Mouse (Mus musculus) hindbrain, embryonic 12.5 days (tissue): Measurements from ENCODE around the gene Gbgt1. TPM values are rescaled to one million over a fixed set of nuclear protein-coding genes. Genes with fewer than 3 reads are reported as not detected.

Experiments
- ATAC-seq: fragments of 200-750 bp; cut with Nextera tagmentation; 2 replicates; pipeline ENCODE4 v1.8.0; 2017; ENCODE audit warnings: moderate TSS enrichment; ENCODE audit not compliant: low FRiP score
- H3K27ac ChIP-seq: fragments of 300-500 bp; sonication (generic); 2 replicates; pipeline ENCODE4 v1.5.1; 2016; ENCODE audit warnings: mild to moderate bottlenecking
- H3K27me3 ChIP-seq: fragments of 300-500 bp; sonication (generic); 2 replicates; pipeline ENCODE4 v1.6.1; 2016; ENCODE audit warnings: mild to moderate bottlenecking
- H3K36me3 ChIP-seq: fragments of 300-500 bp; sonication (generic); 2 replicates; pipeline ENCODE4 v1.6.1; 2016; ENCODE audit warnings: mild to moderate bottlenecking
- H3K4me1 ChIP-seq: fragments of 300-500 bp; sonication (generic); 2 replicates; pipeline ENCODE4 v1.6.1; 2016
- H3K4me2 ChIP-seq: fragments of 300-500 bp; sonication (generic); replicated peaks from 2 replicates; pipeline ENCODE4 v1.6.1; 2016; ENCODE audit warnings: mild to moderate bottlenecking
- H3K4me3 ChIP-seq: fragments of 300-500 bp; sonication (generic); 2 replicates; pipeline ENCODE4 v1.5.1; 2016; ENCODE audit warnings: mild to moderate bottlenecking
- H3K9ac ChIP-seq: fragments of 300-500 bp; sonication (generic); 2 replicates; pipeline ENCODE4 v1.6.1; 2016; ENCODE audit warnings: mild to moderate bottlenecking, moderate library complexity
- H3K9me3 ChIP-seq: fragments of 300-500 bp; sonication (generic); replicated peaks from 2 replicates; pipeline ENCODE4 v1.6.1; 2016; ENCODE audit warnings: mild to moderate bottlenecking
- WGBS: fragments of 180-500 bp; shearing (Covaris S2); methylation state at CpG from one replicate; pipeline ENCODE4 v1.1.7; 2016; 5-methylcytosine and 5-hydroxymethylcytosine counted together
- polyA plus RNA-seq: library from polyadenylated mRNA; unstranded; fragments of >200 nt; fragmentation: Nextera tagmentation; extraction: Ambion mirVana; gene quantifications from 2 replicates; pipeline ENCODE4 v1.2.1, GENCODE M21; 2016

Gbgt1 gene
- polyA plus RNA-seq, 1 experiment from 2014 or later: 0.67 TPM

DNA sequence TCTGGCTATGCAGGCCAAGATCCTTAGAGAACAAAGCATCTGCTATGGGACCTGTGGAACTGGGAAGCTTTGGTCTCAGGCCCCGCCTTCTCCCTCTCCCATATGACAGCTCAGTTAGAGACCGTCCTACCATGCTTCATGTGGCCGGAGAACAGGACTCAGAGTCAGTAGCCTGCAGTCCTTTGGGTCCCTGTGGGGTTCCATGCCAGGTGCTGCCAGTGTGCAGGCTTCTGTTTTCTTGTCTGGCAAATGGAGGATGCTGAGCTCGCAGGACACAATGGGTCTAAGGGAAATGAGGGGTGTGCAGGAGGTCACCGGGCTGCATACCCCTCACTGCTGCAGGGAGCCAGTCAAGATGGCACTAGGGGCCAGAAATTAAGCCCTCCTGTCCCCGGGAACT, 49.9 kb downstream of the Gbgt1 start:
- no peak for ATAC-seq
- Histone ChIP-seq H3K27ac (0 out of 2 replicates have a peak overlapping the region, but pooled peaks have one; percentile 31), H3K27me3 (no peaks in the 10 kb centered on the region), H3K9ac (no peak overlapping the region), H3K36me3 (peaks cover 96% of the 10 kb centered on the region), H3K9me3 (no peaks in the 10 kb centered on the region), H3K4me3 (no peak overlapping the region), H3K4me2 (no peak overlapping the region), H3K4me1 (no peaks in the 10 kb centered on the region)
- 73% methylated on average over 6 of the region's 6 CpGs for WGBS

DNA sequence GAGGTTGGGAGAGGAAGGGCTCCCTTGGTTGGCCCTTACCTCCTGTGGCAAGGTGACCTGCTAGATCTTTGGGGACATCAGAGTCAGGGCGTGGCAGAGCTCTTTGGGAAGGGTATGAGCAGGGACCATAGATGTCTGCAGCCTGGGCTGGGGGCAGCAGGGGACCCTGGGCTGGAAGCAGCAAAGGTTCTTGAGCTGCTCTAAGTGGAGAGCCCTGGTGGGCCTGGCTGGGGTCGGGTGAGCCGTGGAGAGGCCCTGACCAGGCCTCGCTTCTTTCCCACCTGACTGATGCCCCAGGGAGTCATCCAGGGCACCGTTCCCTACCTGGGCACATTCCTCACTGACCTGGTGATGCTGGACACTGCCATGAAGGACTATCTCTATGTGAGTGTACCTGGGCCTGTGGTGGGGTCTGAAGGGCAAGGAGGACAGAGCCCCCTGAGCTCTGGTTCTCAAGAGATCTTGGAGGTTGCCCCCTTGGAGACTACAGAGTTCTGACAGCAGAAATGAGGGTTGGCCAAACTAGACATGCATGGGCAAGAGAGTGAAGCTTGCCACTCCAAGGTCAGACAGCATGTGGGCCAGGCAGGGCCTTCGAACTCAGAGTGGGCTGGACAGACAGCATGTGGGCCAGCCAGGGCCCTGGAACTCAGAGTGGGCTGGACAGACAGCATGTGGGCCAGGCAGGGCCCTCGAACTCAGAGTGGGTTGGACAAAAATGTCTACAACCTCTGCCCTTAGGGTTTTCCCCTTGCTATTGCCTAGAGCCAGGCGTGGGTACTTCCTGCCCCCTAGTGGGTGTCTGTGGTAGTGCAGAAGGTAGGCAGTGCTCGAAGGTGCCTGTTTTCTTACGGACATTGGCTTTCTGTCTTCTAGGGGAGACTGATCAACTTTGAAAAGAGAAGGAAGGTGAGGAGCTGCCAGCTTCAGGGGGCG, 50.8 kb downstream of the Gbgt1 start:
- WGBS: 54% methylated on average over 11 of the region's 11 CpGs
- no peaks in the 10 kb centered on the region for H3K4me1 ChIP-seq
- 0 out of 2 replicates have a peak, but pooled peaks have one; percentile 18 for ATAC-seq
- H3K9ac ChIP-seq: no peak overlapping the region
- H3K36me3 ChIP-seq: peaks cover 96% of the 10 kb centered on the region
- no peak overlapping the region for H3K27ac ChIP-seq
- H3K4me3 ChIP-seq: no peak overlapping the region
- no peaks in the 10 kb centered on the region for H3K9me3 ChIP-seq
- H3K4me2 ChIP-seq: no peak overlapping the region
- H3K27me3 ChIP-seq: no peaks in the 10 kb centered on the region

DNA sequence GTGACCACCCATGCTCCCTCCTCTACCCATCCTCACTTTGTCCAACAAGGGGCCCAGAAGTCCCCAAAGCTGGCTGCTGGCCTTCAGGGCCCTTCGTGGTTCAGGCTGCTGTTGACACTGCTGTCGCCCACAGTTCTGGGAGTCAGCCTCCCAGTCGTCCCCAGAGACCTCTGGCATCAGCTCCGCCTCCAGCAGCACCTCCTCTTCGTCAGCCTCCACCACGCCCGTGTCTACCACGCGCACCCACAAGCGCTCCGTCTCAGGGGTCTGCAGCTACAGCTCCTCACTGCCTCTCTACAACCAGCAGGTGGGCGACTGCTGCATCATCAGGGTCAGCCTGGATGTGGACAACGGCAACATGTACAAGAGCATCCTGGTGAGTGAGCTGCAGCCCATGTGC, 52.5 kb downstream of the Gbgt1 start:
- Histone ChIP-seq H3K4me3 (no peak overlapping the region), H3K4me2 (no peak overlapping the region), H3K36me3 (peaks cover 96% of the 10 kb centered on the region), H3K27me3 (no peaks in the 10 kb centered on the region), H3K9me3 (no peaks in the 10 kb centered on the region), H3K27ac (no peak overlapping the region), H3K4me1 (no peaks in the 10 kb centered on the region), H3K9ac (no peak overlapping the region)
- WGBS: 91% methylated on average over 13 of the region's 13 CpGs
- ATAC-seq: no peak

DNA sequence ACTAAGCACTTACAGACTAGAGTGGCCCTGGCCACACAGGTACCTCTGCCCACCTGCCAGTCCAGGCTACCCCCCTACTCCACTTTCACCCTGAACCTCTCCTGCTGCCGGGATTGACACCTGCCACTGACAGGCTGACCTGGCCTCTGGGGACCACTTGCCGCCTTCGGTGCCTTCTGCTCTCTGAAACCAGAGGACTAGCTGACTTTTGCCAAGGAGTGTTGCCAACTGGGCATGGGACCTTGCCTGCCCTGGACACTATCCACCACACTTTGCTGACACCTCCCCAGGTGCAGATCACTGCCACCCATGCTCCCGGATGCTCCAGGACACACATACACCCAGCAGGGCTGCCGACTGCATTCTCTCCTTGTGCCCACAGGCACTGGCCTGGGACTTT, 55.6 kb downstream of the Gbgt1 start:
- no peak for ATAC-seq
- peaks cover 75% of the 10 kb centered on the region for H3K36me3 ChIP-seq
- no peaks in the 10 kb centered on the region for H3K4me1 ChIP-seq
- H3K9ac ChIP-seq: no peak overlapping the region
- no peak overlapping the region for H3K4me3 ChIP-seq
- H3K9me3 ChIP-seq: no peaks in the 10 kb centered on the region
- H3K27ac ChIP-seq: no peak overlapping the region
- H3K27me3 ChIP-seq: no peaks in the 10 kb centered on the region
- 95% methylated on average over 5 of the region's 5 CpGs for WGBS
- no peak overlapping the region for H3K4me2 ChIP-seq

Other genes starting within 250 kb of the Gbgt1 start
- gene Ppp1r26, start 50.1 kb upstream of the Gbgt1 start, polyA plus RNA-seq: 10.0 and 10.6 TPM in 2 replicates
- 3.7 and 4.0 TPM in 2 replicates for gene 1700007K13Rik, start 30.6 kb upstream of the Gbgt1 start, polyA plus RNA-seq
- gene Mrps2, start 28.8 kb upstream of the Gbgt1 start, polyA plus RNA-seq: 52.5 and 54.3 TPM in 2 replicates
- gene Gm10134, start 9.2 kb downstream of the Gbgt1 start, polyA plus RNA-seq: 1.8 and 2.8 TPM in 2 replicates
- 96.7 and 108 TPM in 2 replicates for gene Ralgds, start 16.2 kb downstream of the Gbgt1 start, polyA plus RNA-seq
- not detected in 2 replicates for gene Cel, start 66.5 kb downstream of the Gbgt1 start, polyA plus RNA-seq
- 50.0 and 50.5 TPM in 2 replicates for gene Gtf3c5, start 86.9 kb downstream of the Gbgt1 start, polyA plus RNA-seq
- gene Gfi1b, start 125.1 kb downstream of the Gbgt1 start, polyA plus RNA-seq: 1.2 and 1.3 TPM in 2 replicates
- gene Tsc1, start 144.3 kb downstream of the Gbgt1 start, polyA plus RNA-seq: 32.1 and 32.4 TPM in 2 replicates
- 2.1 and 3.8 TPM in 2 replicates for gene Spaca9, start 202.8 kb downstream of the Gbgt1 start, polyA plus RNA-seq
- gene Ak8, start 203.3 kb downstream of the Gbgt1 start, polyA plus RNA-seq: 1.2 and 1.4 TPM in 2 replicates